Mouse (Mus musculus) testis, adult 2 months (tissue): ENCODE measurements around the gene Inmt.

ENCODE experiments used
- CTCF ChIP-seq: fragments of 200-500 bp; IDR thresholded peaks from 2 replicates; pipeline ENCODE4 v1.5.1; 2012; ENCODE audit warnings: low read depth, mild to moderate bottlenecking, inconsistent platforms, low read length, moderate library complexity; ENCODE audit not compliant: control insufficient read depth, insufficient read depth, insufficient replicate concordance
- POLR2A ChIP-seq: fragments of 200-500 bp; IDR thresholded peaks from 2 replicates; pipeline ENCODE4 v1.6.1; 2012; ENCODE audit warnings: low read depth, mild to moderate bottlenecking, inconsistent platforms, low read length, moderate library complexity; ENCODE audit not compliant: control insufficient read depth

GRCm38 (mm10) chr6:55182655-55183430, 8.0 kb upstream of the Inmt start:
- TF ChIP-seq POLR2A (no peak), CTCF (no peak)
